Mouse (Mus musculus): Measurements from ENCODE around the gene Exoc7. TPM values are rescaled to one million over a fixed set of nuclear protein-coding genes. Genes with fewer than 3 reads are reported as not detected.
A peak's percentile ranks its signal among the peaks of the same experiment; 100 is the strongest.

Gene Exoc7
- total RNA-seq, 2 experiments from 2014 or later = 50.2 to 55.4 TPM

GRCm38 (mm10) chr11:116318719-116319659 is 12.0 kb upstream of the Exoc7 start:
- DNase-seq = peak; percentile 86 to 95

GRCm38 (mm10) chr11:116312359-116312758 is 5.3 kb upstream of the Exoc7 start:
- no peak for DNase-seq

- DNase-seq = no peak
These were observed 4.1 kb upstream of the Exoc7 start for GRCm38 (mm10) chr11:116311169-116311568.

GRCm38 (mm10) chr11:116309601-116310000 is 2.6 kb upstream of the Exoc7 start:
- DNase-seq = no peak

GRCm38 (mm10) chr11:116307762-116308531 is 914 bp upstream of the Exoc7 start:
- no peak for DNase-seq

- DNase-seq = peak; percentile 93 to 97
These were observed 679 bp downstream of the Exoc7 start for GRCm38 (mm10) chr11:116306126-116306982.

GRCm38 (mm10) chr11:116305423-116305822 is 1.6 kb downstream of the Exoc7 start:
- no peak for DNase-seq

- no peak for DNase-seq
These were observed 8.4 kb downstream of the Exoc7 start for GRCm38 (mm10) chr11:116298621-116299020.

GRCm38 (mm10) chr11:116298221-116298620 is 8.8 kb downstream of the Exoc7 start:
- DNase-seq = no peak

GRCm38 (mm10) chr11:116297017-116297416 is 10.0 kb downstream of the Exoc7 start:
- DNase-seq = no peak

GRCm38 (mm10) chr11:116296191-116296734 is 10.8 kb downstream of the Exoc7 start:
- no peak for DNase-seq

- DNase-seq = peak; percentile 34 to 69
These were observed 12.7 kb downstream of the Exoc7 start for GRCm38 (mm10) chr11:116294319-116294718.

- no peak for DNase-seq
These were observed 13.4 kb downstream of the Exoc7 start for GRCm38 (mm10) chr11:116293538-116294137.

- DNase-seq = no peak
These were observed 14.6 kb downstream of the Exoc7 start for GRCm38 (mm10) chr11:116292401-116292800.

- no peak for DNase-seq
These were observed 16.5 kb downstream of the Exoc7 start for GRCm38 (mm10) chr11:116290556-116290955.

GRCm38 (mm10) chr11:116287351-116287750 is 19.7 kb downstream of the Exoc7 start:
- DNase-seq = no peak

- peak; percentile 41 to 55 for DNase-seq
These were observed 21.3 kb downstream of the Exoc7 start for GRCm38 (mm10) chr11:116285770-116286191.

GRCm38 (mm10) chr11:116283982-116284381 is 23.1 kb downstream of the Exoc7 start:
- DNase-seq = no peak

- no peak for DNase-seq
These were observed 24.0 kb downstream of the Exoc7 start for GRCm38 (mm10) chr11:116282912-116283521.

GRCm38 (mm10) chr11:116282089-116282488 is 24.9 kb downstream of the Exoc7 start:
- DNase-seq = no peak

GRCm38 (mm10) chr11:116281671-116282070 is 25.4 kb downstream of the Exoc7 start:
- DNase-seq = no peak
